Mouse (Mus musculus): ENCODE results near the gene Hsd17b7. TPM values are rescaled to one million over a fixed set of nuclear protein-coding genes. Genes with fewer than 3 reads are reported as not detected.

Hsd17b7 gene
- polyA plus RNA-seq, 1 experiment from 2014 or later: 21.9 TPM

DNA sequence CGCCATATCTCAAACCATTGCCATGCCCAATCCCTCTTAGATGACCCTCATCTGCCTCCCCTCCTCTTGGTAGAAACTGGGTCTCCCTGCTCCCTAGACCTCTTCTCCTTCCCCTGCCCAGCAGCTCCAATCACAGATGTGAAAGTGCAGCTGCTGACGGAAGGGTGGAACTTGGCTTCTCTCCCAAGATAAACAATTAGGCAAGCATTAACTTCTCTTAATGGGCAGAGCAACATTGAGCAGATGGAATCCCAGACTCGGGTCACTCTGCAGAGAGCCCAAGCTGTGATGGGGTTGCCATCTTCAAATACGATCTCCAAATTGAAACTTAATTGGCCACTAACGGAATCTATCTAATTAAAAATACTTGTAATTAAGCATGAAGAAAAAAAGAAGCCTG is 59.9 kb downstream of the Hsd17b7 start:
- H3K4me2 ChIP-seq (replicated peaks): no peak overlapping the region
- H3K36me3 ChIP-seq: no peaks in the 10 kb centered on the region
- ATAC-seq (ENCODE audit: low FRiP score): no peak
- 75% methylated on average over 5 of the region's 5 CpGs for WGBS
- H3K9me3 ChIP-seq (replicated peaks): no peaks in the 10 kb centered on the region
- no peaks in the 10 kb centered on the region for H3K4me1 ChIP-seq
- no peak overlapping the region for H3K9ac ChIP-seq
- H3K27ac ChIP-seq: no peak overlapping the region
- no peak overlapping the region for H3K4me3 ChIP-seq
- no peaks in the 10 kb centered on the region for H3K27me3 ChIP-seq

DNA sequence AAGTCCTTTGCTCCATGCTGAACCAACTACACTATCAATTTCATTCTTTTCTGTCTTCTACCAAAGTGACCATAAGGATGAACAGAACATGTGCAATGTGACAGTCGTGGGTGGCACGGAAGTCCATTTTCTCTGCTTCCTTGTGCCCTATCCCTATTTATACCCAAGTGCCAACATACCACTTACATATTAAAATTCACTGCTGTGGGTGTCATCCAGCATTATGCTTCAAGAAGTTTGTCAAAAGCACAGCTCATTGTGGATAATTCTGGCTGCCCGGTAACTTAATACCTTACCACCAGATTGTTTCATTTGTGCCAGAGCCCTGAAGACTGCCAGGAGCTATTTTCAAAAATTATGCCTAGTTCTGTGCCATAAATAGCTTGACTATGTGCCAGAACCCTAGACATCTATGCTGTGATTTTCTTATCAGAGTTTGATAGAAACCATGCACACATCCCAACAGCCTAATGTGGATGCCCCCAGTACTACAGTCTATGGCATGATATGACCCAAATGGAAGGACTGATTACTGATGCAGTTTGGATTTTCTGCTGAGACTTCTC is 68.2 kb downstream of the Hsd17b7 start:
- Histone ChIP-seq H3K4me3 (no peak overlapping the region), H3K9me3 (replicated peaks) (no peaks in the 10 kb centered on the region), H3K27me3 (no peaks in the 10 kb centered on the region), H3K9ac (no peak overlapping the region), H3K4me2 (replicated peaks) (no peak overlapping the region), H3K36me3 (no peaks in the 10 kb centered on the region), H3K27ac (no peak overlapping the region), H3K4me1 (no peaks in the 10 kb centered on the region)
- WGBS: 89% methylated on average over 3 of the region's 3 CpGs
- ATAC-seq (ENCODE audit: low FRiP score): no peak

Other genes starting within 250 kb of the Hsd17b7 start
- gene Rgs4, start 221.6 kb downstream of the Hsd17b7 start, polyA plus RNA-seq (2016; fragmentation: Nextera tagmentation; extraction: Ambion mirVana): 20.1 and 24.5 TPM in 2 replicates
- 0.65 and 0.89 TPM in 2 replicates for gene Ccdc190, start 40.6 kb downstream of the Hsd17b7 start, polyA plus RNA-seq (2016; fragmentation: Nextera tagmentation; extraction: Ambion mirVana)
- gene Ddr2, start 141.5 kb upstream of the Hsd17b7 start, polyA plus RNA-seq (2016; fragmentation: Nextera tagmentation; extraction: Ambion mirVana): 42.1 and 52.5 TPM in 2 replicates
- gene Uap1, start 205.7 kb upstream of the Hsd17b7 start, polyA plus RNA-seq (2016; fragmentation: Nextera tagmentation; extraction: Ambion mirVana): 67.8 and 72.8 TPM in 2 replicates
- 15.3 and 16.3 TPM in 2 replicates for gene Uhmk1, start 246.2 kb upstream of the Hsd17b7 start, polyA plus RNA-seq (2016; fragmentation: Nextera tagmentation; extraction: Ambion mirVana)

Data from hindbrain, embryonic 12.5 days (tissue).